Mouse (Mus musculus) cerebellum, adult 2 months (tissue): Measurements from ENCODE around the gene 1810009A15Rik. TPM values are rescaled to one million over a fixed set of nuclear protein-coding genes. Genes with fewer than 3 reads are reported as not detected.
"Not testable (repeated sequence)": the region's sequence is repeated elsewhere in the genome, so short reads cannot be mapped to it uniquely, and the experiment has no call there.

Source experiments
- DNase-seq, 2 experiments: peaks; one replicate each; pipeline ENCODE4 v3.0.0; 2021
- H3K27ac ChIP-seq: fragments of 200-500 bp; 2 replicates; pipeline ENCODE4 v1.5.1; 2012; ENCODE audit warnings: low read length, control low read depth, inconsistent platforms; ENCODE audit not compliant: insufficient read depth
- H3K27me3 ChIP-seq: fragments of 200-500 bp; 2 replicates; pipeline ENCODE4 v1.6.1; 2012; ENCODE audit warnings: inconsistent platforms, mild to moderate bottlenecking, low read length, moderate library complexity; ENCODE audit not compliant: control insufficient read depth, insufficient read depth
- H3K4me1 ChIP-seq: fragments of 200-500 bp; 2 replicates; pipeline ENCODE4 v1.6.1; 2011; ENCODE audit warnings: low read length; ENCODE audit not compliant: control insufficient read depth, insufficient read depth
- H3K4me3 ChIP-seq: fragments of 200-500 bp; replicated peaks from 2 replicates; pipeline ENCODE3; 2011; ENCODE audit warnings: mild to moderate bottlenecking, low read depth, low read length, control low read depth; ENCODE audit not compliant: insufficient read depth
- CTCF ChIP-seq: fragments of 200-500 bp; IDR thresholded peaks from 2 replicates; pipeline ENCODE4 v1.5.1; 2011; ENCODE audit warnings: low read depth, mild to moderate bottlenecking, control low read depth, low read length, moderate library complexity, borderline replicate concordance; ENCODE audit not compliant: insufficient read depth
- POLR2A ChIP-seq: fragments of 200-500 bp; IDR thresholded peaks from 2 replicates; pipeline ENCODE4 v1.6.1; 2011; ENCODE audit warnings: low read length, control low read depth, borderline replicate concordance; ENCODE audit not compliant: insufficient read depth
- WGBS: fragments of 180-500 bp; shearing (Covaris S2); methylation state at CpG from one replicate; pipeline ENCODE4 v1.1.7; 2018; 5-methylcytosine and 5-hydroxymethylcytosine counted together
- polyA plus RNA-seq: library from polyadenylated mRNA; depleted of rRNA; stranded (reverse); fragments of >200 nt; gene quantifications from 2 replicates; pipeline ENCODE4 v1.2.3, GENCODE M21; 2012

1810009A15Rik gene
- polyA plus RNA-seq, 1 experiment, result 43.7 TPM

GRCm38 (mm10) chr19:8886916-8887584 lies 1.6 kb upstream of the 1810009A15Rik start:
- DNase-seq, result no peak
- 55% methylated on average over 1 of the region's 1 CpGs for WGBS
- Histone ChIP-seq H3K4me1 (0 out of 2 replicates have a peak, but pooled peaks cover 3% of the 10 kb centered on the region), H3K27me3 (no peaks in the 10 kb centered on the region), H3K4me3 (no peak overlapping the region), H3K27ac (no peak overlapping the region)
- TF ChIP-seq POLR2A (no peak), CTCF (no peak)

- H3K27ac ChIP-seq, result no peak overlapping the region
- TF ChIP-seq POLR2A, result no peak
- TF ChIP-seq CTCF, result no peak
- 18% methylated on average over 19 of the region's 19 CpGs for WGBS
- H3K27me3 ChIP-seq, result no peaks in the 10 kb centered on the region
- H3K4me3 ChIP-seq, result peak overlapping the region; percentile 74
- H3K4me1 ChIP-seq, result 0 out of 2 replicates have a peak, but pooled peaks cover 3% of the 10 kb centered on the region
- no peak for DNase-seq
Observed at GRCm38 (mm10) chr19:8887585-8888463, 829 bp upstream of the 1810009A15Rik start.

- Histone ChIP-seq H3K4me3 (peak within 1 kb of the TSS; percentile 97), H3K27me3 (no peaks in the 10 kb centered on the region), H3K27ac (peak within 1 kb of the TSS; percentile 67), H3K4me1 (peaks cover 4% of the 10 kb centered on the region; the same call in 1 of the 2 replicates)
- 2% methylated on average over 54 of the region's 54 CpGs for WGBS
- no peak for TF ChIP-seq CTCF
- TF ChIP-seq POLR2A, result peak; percentile 86
- peak; percentile 85 to 90 for DNase-seq
Observed at GRCm38 (mm10) chr19:8892829-8893766, 4.4 kb downstream of the 1810009A15Rik start, which contains the start of gene Ints5. Gene Ints5, plus strand, starts transcription at chr19:8893005.

GRCm38 (mm10) chr19:8895397-8895960 lies 6.8 kb downstream of the 1810009A15Rik start:
- peaks cover 4% of the 10 kb centered on the region; the same call in 1 of the 2 replicates for H3K4me1 ChIP-seq
- no peak for TF ChIP-seq POLR2A
- TF ChIP-seq CTCF, result no peak
- H3K4me3 ChIP-seq, result no peak overlapping the region
- no peak overlapping the region for H3K27ac ChIP-seq
- 60% methylated on average over 9 of the region's 9 CpGs for WGBS
- DNase-seq, result no peak
- H3K27me3 ChIP-seq, result no peaks in the 10 kb centered on the region

GRCm38 (mm10) chr19:8896231-8896630 lies 7.6 kb downstream of the 1810009A15Rik start:
- not testable (repeated sequence) for DNase-seq, H3K27ac ChIP-seq, H3K4me1 ChIP-seq, H3K4me3 ChIP-seq, H3K27me3 ChIP-seq
- 74% methylated on average over 5 of the region's 5 CpGs for WGBS

- peak; percentile 45 to 55 for DNase-seq
- not testable (repeated sequence) for H3K27me3 ChIP-seq, H3K4me1 ChIP-seq, H3K27ac ChIP-seq
- H3K4me3 ChIP-seq, result peak overlapping the region; percentile 97
- 8% methylated on average over 21 of the region's 21 CpGs for WGBS
Observed at GRCm38 (mm10) chr19:8897211-8897864, 8.7 kb downstream of the 1810009A15Rik start.
